18 mouse cellular contexts compared by ENCODE assay signal in the genomic region with DNA sequence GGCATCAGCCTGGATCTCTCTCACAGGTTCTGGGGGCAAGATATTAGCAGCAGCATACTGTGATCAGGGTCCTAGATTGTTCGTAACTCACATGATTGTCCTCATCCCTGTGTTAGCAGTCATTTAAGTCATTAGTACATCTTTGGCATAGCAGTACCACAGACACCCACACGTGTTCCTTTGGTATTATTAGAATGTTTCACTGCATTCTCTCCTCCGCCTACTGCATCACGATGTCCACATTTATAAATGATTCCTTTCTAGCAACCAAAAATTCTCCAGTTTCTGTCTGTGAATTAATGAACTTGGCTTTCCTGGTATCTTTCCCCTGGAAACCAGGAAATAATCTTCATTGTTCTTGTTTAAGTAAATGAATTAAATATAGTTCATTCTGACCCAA. TPM values are rescaled to one million over a fixed set of nuclear protein-coding genes. Genes with fewer than 3 reads are reported as not detected.
DNase-seq lines count a peak whose midpoint lies in the region; ATAC-seq lines count a peak whose summit lies in the region.
"Had no signal": no experiment of that assay in that cellular context is flagged by ENCODE, and none has a peak within 500 bp of the region (broad histone marks: within the 10 kb centered on the region; RNA-seq: fewer than 3 reads in every experiment).

No protein-coding gene starts in this region.

- DNase-seq in layer of hippocampus, adult 11-12 months (ENCODE audit: low spot score), result peak; percentile 34
- DNase-seq in layer of hippocampus, postnatal 10 days (ENCODE audit: low spot score in 2 of 2), result no peak
- DNase-seq in right cerebral cortex, adult 2 months (ENCODE audit: low spot score in 2 of 2), result peak; percentile 39 to 41
- DNase-seq in right cerebral cortex, postnatal 14 days, result no peak
- DNase-seq in left cerebral cortex, adult 9 months (ENCODE audit: low spot score in 2 of 2), result peak; percentile 55 to 64
- no peak for DNase-seq in lung, postnatal 10 days
- DNase-seq: adrenal gland, postnatal 36 days; cerebellum, adult 11 months; cerebellum, adult 9-11 months; forebrain, postnatal 0 days; heart, postnatal 36 days; kidney, adult 18-20 months; lung, embryonic 14.5 days; lung, postnatal 36 days; midbrain, embryonic 14.5 days had no signal

- ATAC-seq in megakaryocyte progenitor cell, adult 5-6 weeks (replicated peaks; ENCODE audit: poor library complexity), result no peak
- ATAC-seq: forebrain, postnatal 0 days; inflammation-experienced regulatory T-cells, adult 6 months; Patski had no signal

RNA-seq across cellular contexts. Expression of a gene that starts 20.4 kb away (rescaled TPM):
- 100 to 1,000 TPM; 122 to 126 TPM for total RNA-seq in layer of hippocampus, postnatal 10 days (2021)
- total RNA-seq in megakaryocyte progenitor cell, adult 5-6 weeks (2015), result 154 and 155 TPM in 2 replicates
- 129 and 134 TPM in 2 replicates for total RNA-seq in megakaryocyte progenitor cell, adult 5-6 weeks (2017)

Comparison
In these comparisons a context has a peak if more than half of its experiments do, and no peak if none do; other contexts are left out.
1. DNase-seq: peak in layer of hippocampus, adult 11-12 months (single experiment), right cerebral cortex, adult 2 months (2 of 2) and left cerebral cortex, adult 9 months (2 of 2); none in layer of hippocampus, postnatal 10 days (0 of 2), right cerebral cortex, postnatal 14 days (single experiment) and lung, postnatal 10 days (single experiment).